Mouse (Mus musculus) cerebellum, adult 9-11 months (tissue): ENCODE measurements around the gene Gusb.
A peak's percentile ranks its signal among the peaks of the same experiment; 100 is the strongest.

Experiments used
- DNase-seq: peaks from one replicate; pipeline ENCODE4 v3.0.0; 2022

The Gusb gene

GRCm38 (mm10) chr5:129966448-129966847, 36.4 kb downstream of the Gusb start:
- no peak for DNase-seq

- DNase-seq: no peak
These were observed 39.6 kb downstream of the Gusb start for GRCm38 (mm10) chr5:129963224-129963623.

- no peak for DNase-seq
These were observed 47.1 kb downstream of the Gusb start for GRCm38 (mm10) chr5:129955792-129956191.

GRCm38 (mm10) chr5:129954473-129955254, 48.2 kb downstream of the Gusb start:
- peak; percentile 55 for DNase-seq

GRCm38 (mm10) chr5:129952143-129952542, 50.7 kb downstream of the Gusb start:
- no peak for DNase-seq

GRCm38 (mm10) chr5:129947528-129948033, 55.3 kb downstream of the Gusb start:
- DNase-seq: no peak

- DNase-seq: no peak
These were observed 59.4 kb downstream of the Gusb start for GRCm38 (mm10) chr5:129943402-129943801.

GRCm38 (mm10) chr5:129942073-129942939, 60.5 kb downstream of the Gusb start:
- peak; percentile 73 for DNase-seq

- peak; percentile 98 for DNase-seq
These were observed 61.3 kb downstream of the Gusb start, which contains the start of gene Vkorc1l1 for GRCm38 (mm10) chr5:129941495-129942045. Vkorc1l1 (plus strand) TSS chr5:129941970.

- no peak for DNase-seq
These were observed 61.9 kb downstream of the Gusb start for GRCm38 (mm10) chr5:129940736-129941494.

- DNase-seq: peak; percentile 51
These were observed 62.6 kb downstream of the Gusb start for GRCm38 (mm10) chr5:129940281-129940680.
